Mouse (Mus musculus) forebrain, embryonic 15.5 days (tissue): ENCODE results near the gene Smpd1. TPM values are rescaled to one million over a fixed set of nuclear protein-coding genes. Genes with fewer than 3 reads are reported as not detected.

Source experiments
- ATAC-seq: fragments of 200-750 bp; cut with Nextera tagmentation; replicated peaks from 2 replicates; pipeline ENCODE4 v1.8.0; 2017; ENCODE audit warnings: mild to moderate bottlenecking, moderate TSS enrichment, moderate library complexity
- H3K27ac ChIP-seq: fragments of 300-500 bp; sonication (generic); replicated peaks from 2 replicates; pipeline ENCODE4 v1.5.1; 2015; ENCODE audit warnings: mild to moderate bottlenecking, inconsistent platforms
- H3K27me3 ChIP-seq: fragments of 300-500 bp; sonication (generic); 2 replicates; pipeline ENCODE4 v1.6.1; 2015; ENCODE audit warnings: inconsistent platforms
- H3K36me3 ChIP-seq: fragments of 300-500 bp; sonication (generic); 2 replicates; pipeline ENCODE4 v1.6.1; 2015; ENCODE audit warnings: mild to moderate bottlenecking, inconsistent platforms
- H3K4me1 ChIP-seq: fragments of 300-500 bp; sonication (generic); 2 replicates; pipeline ENCODE4 v1.6.1; 2015; ENCODE audit warnings: inconsistent platforms
- H3K4me2 ChIP-seq: fragments of 300-500 bp; sonication (generic); replicated peaks from 2 replicates; pipeline ENCODE4 v1.6.1; 2015; ENCODE audit warnings: mild to moderate bottlenecking, inconsistent platforms
- H3K4me3 ChIP-seq: fragments of 300-500 bp; sonication (generic); 2 replicates; pipeline ENCODE4 v1.5.1; 2015; ENCODE audit warnings: mild to moderate bottlenecking, inconsistent platforms
- H3K9ac ChIP-seq: fragments of 300-500 bp; sonication (generic); replicated peaks from 2 replicates; pipeline ENCODE4 v1.6.1; 2015; ENCODE audit warnings: mild to moderate bottlenecking, inconsistent platforms
- H3K9me3 ChIP-seq: fragments of 300-500 bp; sonication (generic); 2 replicates; pipeline ENCODE4 v1.6.1; 2016; ENCODE audit warnings: inconsistent platforms
- WGBS: fragments of 180-500 bp; shearing (Covaris S2); methylation state at CpG from one replicate; pipeline ENCODE4 v1.1.7; 2015; ENCODE audit warnings: mixed read lengths; 5-methylcytosine and 5-hydroxymethylcytosine counted together
- polyA plus RNA-seq: library from polyadenylated mRNA; unstranded; fragments of >200 nt; fragmentation: Nextera tagmentation; extraction: Ambion mirVana; gene quantifications from 2 replicates; pipeline ENCODE4 v1.2.1, GENCODE M21; 2015

Smpd1 gene
- polyA plus RNA-seq, 1 experiment from 2014 or later = 69.8 TPM

GRCm38 (mm10) chr7:105581094-105581703 is 27.0 kb downstream of the Smpd1 start, which contains the start of gene Apbb1:
Gene Apbb1, minus strand, starts transcription at chr7:105581653.
- Histone ChIP-seq H3K27ac (peak within 1 kb of the TSS; percentile 91), H3K36me3 (no peaks in the 10 kb centered on the region), H3K9me3 (no peaks in the 10 kb centered on the region), H3K4me3 (peak within 1 kb of the TSS; percentile 64), H3K9ac (peak within 1 kb of the TSS; percentile 80), H3K27me3 (no peaks in the 10 kb centered on the region), H3K4me1 (peaks cover 33% of the 10 kb centered on the region), H3K4me2 (peak within 1 kb of the TSS; percentile 48)
- peak; percentile 94 for ATAC-seq
- under 1% methylated on average over 51 of the region's 54 CpGs for WGBS

DNA sequence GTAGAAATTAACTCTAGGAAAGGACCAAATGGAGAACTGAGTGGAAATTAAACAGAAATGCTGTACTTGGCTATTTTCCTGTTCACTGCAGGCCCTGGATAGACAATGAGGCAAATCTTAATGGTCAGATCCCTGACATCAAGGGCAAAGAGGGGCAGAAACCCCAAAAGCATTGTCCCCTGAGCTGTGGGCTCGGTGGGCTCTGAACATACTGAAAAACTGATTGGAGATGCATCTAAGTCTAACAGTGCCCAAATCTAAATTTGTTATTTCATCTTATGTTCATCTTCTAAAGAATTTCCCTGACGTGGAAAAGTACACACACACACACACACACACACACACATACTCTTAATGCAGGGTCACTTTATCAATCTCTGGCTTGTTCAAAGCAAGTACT is 27.8 kb downstream of the Smpd1 start:
- H3K27me3 ChIP-seq = no peaks in the 10 kb centered on the region
- H3K4me2 ChIP-seq = peak overlapping the region; percentile 48

DNA sequence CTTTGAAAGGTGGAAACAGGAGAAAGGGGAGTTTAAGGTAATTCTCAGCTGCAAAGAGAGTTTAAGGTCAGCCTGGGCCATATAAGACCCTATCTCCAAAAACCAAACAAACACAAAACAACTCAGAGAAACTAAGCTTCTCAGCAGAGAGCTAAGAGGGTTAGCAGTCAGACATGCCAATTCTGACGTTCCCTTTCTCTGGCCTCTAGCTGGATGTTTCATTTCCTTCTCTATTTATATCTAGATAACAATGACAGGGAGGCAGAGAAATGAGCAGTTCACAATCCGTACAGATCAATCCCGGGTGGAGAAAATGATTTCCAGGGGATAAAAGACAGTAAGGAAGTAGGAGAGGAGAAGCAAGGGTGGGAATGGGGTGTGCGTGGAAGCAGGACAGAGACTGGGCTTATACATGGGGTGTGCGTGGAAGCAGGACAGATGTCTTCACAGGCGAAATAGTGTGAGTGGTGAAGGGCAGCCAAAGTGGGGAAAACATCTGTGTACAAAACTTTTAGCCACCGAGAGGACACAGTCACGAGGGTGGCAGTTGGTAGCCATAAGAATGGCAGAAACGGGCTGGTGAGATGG is 34.3 kb downstream of the Smpd1 start:
- ATAC-seq = no peak
- Histone ChIP-seq H3K4me2 (no peak overlapping the region), H3K9ac (no peak overlapping the region), H3K4me3 (no peak overlapping the region), H3K27ac (no peak overlapping the region), H3K36me3 (no peaks in the 10 kb centered on the region), H3K4me1 (no peaks in the 10 kb centered on the region), H3K27me3 (no peaks in the 10 kb centered on the region), H3K9me3 (no peaks in the 10 kb centered on the region)
- WGBS = 66% methylated on average over 9 of the region's 9 CpGs

More for the DNA sequence above, 27.8 kb downstream of the Smpd1 start:
- Histone ChIP-seq H3K4me3 (peak overlapping the region; percentile 64), H3K9ac (no peak overlapping the region), H3K9me3 (no peaks in the 10 kb centered on the region), H3K4me1 (peaks cover 33% of the 10 kb centered on the region), H3K36me3 (no peaks in the 10 kb centered on the region), H3K27ac (peak overlapping the region; percentile 91)
- 61% methylated on average over 2 of the region's 2 CpGs for WGBS
- no peak for ATAC-seq

DNA sequence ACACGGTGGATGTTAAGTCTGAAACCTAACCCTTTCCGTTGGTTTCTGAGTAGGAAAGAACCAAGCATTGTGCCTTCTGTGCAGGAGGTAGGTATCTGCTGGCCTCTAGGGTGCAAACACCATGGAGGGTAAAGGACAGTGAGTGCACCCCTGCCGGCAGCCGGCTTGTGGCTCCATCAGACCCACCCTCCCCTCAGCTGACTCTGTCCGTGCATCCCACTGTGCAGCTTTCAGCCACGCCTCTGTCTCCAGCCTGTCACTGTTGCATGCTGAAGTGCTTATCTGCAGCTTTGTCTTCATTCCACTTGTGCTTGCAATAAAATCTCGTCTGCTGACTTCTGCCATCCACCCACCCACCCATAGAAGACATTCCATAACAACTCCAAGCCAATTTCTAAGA is 35.9 kb downstream of the Smpd1 start:
- H3K9ac ChIP-seq = no peak overlapping the region
- H3K36me3 ChIP-seq = no peaks in the 10 kb centered on the region
- WGBS = 28% methylated on average over 7 of the region's 7 CpGs
- H3K27me3 ChIP-seq = no peaks in the 10 kb centered on the region
- no peak overlapping the region for H3K27ac ChIP-seq
- H3K4me2 ChIP-seq = no peak overlapping the region
- H3K4me3 ChIP-seq = no peak overlapping the region
- no peaks in the 10 kb centered on the region for H3K9me3 ChIP-seq
- no peak for ATAC-seq
- H3K4me1 ChIP-seq = no peaks in the 10 kb centered on the region

DNA sequence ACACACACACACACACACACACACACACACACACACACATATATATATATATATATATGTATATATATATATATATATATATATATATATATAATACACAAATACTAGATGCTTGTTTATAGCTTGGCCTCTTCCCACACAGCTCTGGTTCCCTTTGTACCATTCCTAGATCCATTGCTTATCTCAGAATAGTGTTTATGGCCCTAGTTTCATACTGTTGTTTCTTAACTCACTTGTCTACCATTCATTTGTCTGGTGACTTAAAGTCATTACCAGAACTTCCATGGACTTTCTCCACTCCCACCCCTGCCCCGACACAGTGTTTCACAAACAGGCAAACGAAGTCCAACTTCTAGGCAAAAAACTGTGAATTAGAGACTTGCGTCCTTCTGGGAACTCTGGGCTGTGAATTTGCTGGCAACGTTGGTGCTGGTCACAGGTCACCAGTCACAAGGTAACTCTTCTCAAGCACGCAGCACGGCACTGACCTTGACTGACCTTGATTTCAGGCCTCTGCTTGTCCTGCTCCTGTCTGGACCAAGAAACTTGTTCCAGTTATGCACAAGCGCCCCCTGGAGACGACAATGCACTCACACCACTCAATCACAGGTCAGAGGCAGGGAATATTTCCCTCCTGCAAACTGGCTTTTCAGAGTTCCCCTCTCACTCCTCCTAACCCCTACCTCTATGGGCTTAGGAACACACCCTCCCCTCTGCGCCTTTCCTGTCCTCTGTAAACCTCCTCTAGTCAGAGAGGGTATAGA is 48.9 kb downstream of the Smpd1 start:
- 0 out of 2 replicates have a peak, but pooled peaks have one; percentile 41 for ATAC-seq

More for the DNA sequence above, 48.9 kb downstream of the Smpd1 start:
- WGBS = 35% methylated on average over 9 of the region's 9 CpGs
- H3K27ac ChIP-seq = no peak overlapping the region
- no peak overlapping the region for H3K4me2 ChIP-seq
- no peaks in the 10 kb centered on the region for H3K27me3 ChIP-seq
- no peaks in the 10 kb centered on the region for H3K36me3 ChIP-seq
- H3K4me3 ChIP-seq = no peak overlapping the region
- H3K9me3 ChIP-seq = no peaks in the 10 kb centered on the region
- H3K4me1 ChIP-seq = no peaks in the 10 kb centered on the region
- H3K9ac ChIP-seq = no peak overlapping the region

Other genes starting within 250 kb of the Smpd1 start
- not detected in 2 replicates for gene Olfr689, start 243.2 kb upstream of the Smpd1 start, polyA plus RNA-seq
- not detected in 2 replicates for gene Olfr690, start 220.3 kb upstream of the Smpd1 start, polyA plus RNA-seq
- gene Olfr691, start 212.1 kb upstream of the Smpd1 start, polyA plus RNA-seq = 0.11 TPM in 1 of 2 replicates, not detected in the other
- not detected in 2 replicates for gene Olfr692, start 186.1 kb upstream of the Smpd1 start, polyA plus RNA-seq
- not detected in 2 replicates for gene Gm5901, start 179.3 kb upstream of the Smpd1 start, polyA plus RNA-seq
- 50.2 and 50.6 TPM in 2 replicates for gene Fam160a2, start 154.3 kb upstream of the Smpd1 start, polyA plus RNA-seq
- gene Cnga4, start 149.8 kb upstream of the Smpd1 start, polyA plus RNA-seq = 0.09 and 0.11 TPM in 2 replicates
- gene Cckbr, start 128.6 kb upstream of the Smpd1 start, polyA plus RNA-seq = 1.5 TPM in 2 replicates
- gene Cavin3, start 72.1 kb upstream of the Smpd1 start, polyA plus RNA-seq = 24.2 and 25.5 TPM in 2 replicates
- gene Apbb1, start 27.3 kb downstream of the Smpd1 start, polyA plus RNA-seq = 249 and 255 TPM in 2 replicates
- 0.11 and 0.24 TPM in 2 replicates for gene Hpx, start 45.8 kb downstream of the Smpd1 start, polyA plus RNA-seq
- gene Trim3, start 79.2 kb downstream of the Smpd1 start, polyA plus RNA-seq = 69.4 and 72.3 TPM in 2 replicates
- 135 and 139 TPM in 2 replicates for gene Timm10b, start 85.7 kb downstream of the Smpd1 start, polyA plus RNA-seq
- 80.6 and 85.6 TPM in 2 replicates for gene Arfip2, start 86.1 kb downstream of the Smpd1 start, polyA plus RNA-seq
- 6.9 and 14.7 TPM in 2 replicates for gene Gm45799, start 86.2 kb downstream of the Smpd1 start, polyA plus RNA-seq
- gene Dnhd1, start 96.5 kb downstream of the Smpd1 start, polyA plus RNA-seq = 0.42 and 0.86 TPM in 2 replicates
- gene Ilk, start 182.2 kb downstream of the Smpd1 start, polyA plus RNA-seq = 197 and 205 TPM in 2 replicates
- 24.4 and 25.8 TPM in 2 replicates for gene Rrp8, start 183.0 kb downstream of the Smpd1 start, polyA plus RNA-seq
- 106 and 114 TPM in 2 replicates for gene Taf10, start 190.0 kb downstream of the Smpd1 start, polyA plus RNA-seq
- 33.9 and 35.1 TPM in 2 replicates for gene Tpp1, start 197.9 kb downstream of the Smpd1 start, polyA plus RNA-seq
- 20.3 and 22.0 TPM in 2 replicates for gene Dchs1, start 233.3 kb downstream of the Smpd1 start, polyA plus RNA-seq